Mouse (Mus musculus) kidney, embryonic 16.5 days (tissue): ENCODE results near the gene Entpd7. TPM values are rescaled to one million over a fixed set of nuclear protein-coding genes. Genes with fewer than 3 reads are reported as not detected.

Experiments used
- ATAC-seq: fragments of 200-750 bp; cut with Nextera tagmentation; 2 replicates; pipeline ENCODE4 v1.8.0; 2017; ENCODE audit warnings: moderate TSS enrichment; ENCODE audit not compliant: low FRiP score, low TSS enrichment
- H3K27ac ChIP-seq: fragments of 300-500 bp; sonication (generic); 2 replicates; pipeline ENCODE4 v1.5.1; 2014; ENCODE audit warnings: low read length
- H3K27me3 ChIP-seq: fragments of 300-500 bp; sonication (generic); 2 replicates; pipeline ENCODE4 v1.6.1; 2014; ENCODE audit warnings: low read length, control low read depth, mixed read lengths; ENCODE audit not compliant: insufficient read depth
- H3K36me3 ChIP-seq: fragments of 300-500 bp; sonication (generic); 2 replicates; pipeline ENCODE4 v1.6.1; 2014; ENCODE audit warnings: low read length, control low read depth, mixed read lengths; ENCODE audit not compliant: insufficient read depth
- H3K4me1 ChIP-seq: fragments of 300-500 bp; sonication (generic); 2 replicates; pipeline ENCODE4 v1.6.1; 2014; ENCODE audit warnings: low read length, control low read depth, mixed read lengths; ENCODE audit not compliant: insufficient read depth
- H3K4me2 ChIP-seq: fragments of 300-500 bp; sonication (generic); replicated peaks from 2 replicates; pipeline ENCODE4 v1.6.1; 2014; ENCODE audit warnings: low read depth, low read length
- H3K4me3 ChIP-seq: fragments of 300-500 bp; sonication (generic); 2 replicates; pipeline ENCODE4 v1.5.1; 2014; ENCODE audit warnings: mild to moderate bottlenecking, low read length
- H3K9ac ChIP-seq: fragments of 300-500 bp; sonication (generic); replicated peaks from 2 replicates; pipeline ENCODE4 v1.6.1; 2014; ENCODE audit warnings: low read length
- H3K9me3 ChIP-seq: fragments of 300-500 bp; sonication (generic); 2 replicates; pipeline ENCODE4 v1.6.1; 2016; ENCODE audit warnings: low read length, control low read depth
- WGBS: fragments of 180-500 bp; shearing (Covaris S2); extraction: QIAGEN DNeasy Blood & Tissue Kit; methylation state at CpG from one replicate; pipeline ENCODE4 v1.1.7; 2014; 5-methylcytosine and 5-hydroxymethylcytosine counted together
- polyA plus RNA-seq: library from polyadenylated mRNA; unstranded; fragments of >200 nt; fragmentation: Nextera tagmentation; extraction: Ambion mirVana; gene quantifications from 2 replicates; pipeline ENCODE4 v1.2.1, GENCODE M21; 2015

Gene Entpd7
- polyA plus RNA-seq, 1 experiment from 2014 or later: 12.9 TPM

GRCm38 (mm10) chr19:43659632-43660031 lies 29.8 kb upstream of the Entpd7 start:
- Histone ChIP-seq H3K27me3 (peaks cover 3% of the 10 kb centered on the region; the same call in 1 of the 2 replicates), H3K9me3 (no peaks in the 10 kb centered on the region), H3K27ac (no peak overlapping the region), H3K4me3 (no peak overlapping the region), H3K9ac (no peak overlapping the region), H3K4me1 (peaks cover 8% of the 10 kb centered on the region), H3K36me3 (peaks cover 15% of the 10 kb centered on the region), H3K4me2 (no peak overlapping the region)
- 52% methylated on average over 6 of the region's 6 CpGs for WGBS
- no peak for ATAC-seq

GRCm38 (mm10) chr19:43660774-43661173 lies 28.7 kb upstream of the Entpd7 start:
- Histone ChIP-seq H3K36me3 (peaks cover 15% of the 10 kb centered on the region), H3K27me3 (no peaks in the 10 kb centered on the region), H3K27ac (no peak overlapping the region), H3K4me3 (no peak overlapping the region), H3K4me1 (peaks cover 8% of the 10 kb centered on the region), H3K9ac (no peak overlapping the region), H3K9me3 (no peaks in the 10 kb centered on the region), H3K4me2 (no peak overlapping the region)
- no peak for ATAC-seq
- WGBS: 72% methylated on average over 9 of the region's 9 CpGs

GRCm38 (mm10) chr19:43662176-43662967 lies 27.1 kb upstream of the Entpd7 start:
- no peaks in the 10 kb centered on the region for H3K27me3 ChIP-seq
- H3K4me3 ChIP-seq: no peak overlapping the region
- H3K36me3 ChIP-seq: peaks cover 15% of the 10 kb centered on the region
- no peaks in the 10 kb centered on the region for H3K9me3 ChIP-seq
- H3K9ac ChIP-seq: no peak overlapping the region
- whole genome bisulfite sequencing: 34% methylated on average over 19 of the region's 19 CpGs
- peak; percentile 80 for ATAC-seq
- H3K4me2 ChIP-seq: no peak overlapping the region
- no peak overlapping the region for H3K27ac ChIP-seq
- H3K4me1 ChIP-seq: peaks cover 8% of the 10 kb centered on the region

- Histone ChIP-seq H3K27me3 (no peaks in the 10 kb centered on the region), H3K4me2 (no peak overlapping the region), H3K4me1 (peaks cover 8% of the 10 kb centered on the region), H3K27ac (no peak overlapping the region), H3K9ac (no peak overlapping the region), H3K9me3 (no peaks in the 10 kb centered on the region), H3K4me3 (no peak overlapping the region), H3K36me3 (peaks cover 15% of the 10 kb centered on the region)
- no peak for ATAC-seq
- 73% methylated on average over 8 of the region's 8 CpGs for WGBS
Measured at GRCm38 (mm10) chr19:43663471-43663870, 26.0 kb upstream of the Entpd7 start.

- Histone ChIP-seq H3K27ac (no peak overlapping the region), H3K4me3 (no peak overlapping the region), H3K9me3 (no peaks in the 10 kb centered on the region), H3K9ac (no peak overlapping the region), H3K36me3 (peaks cover 15% of the 10 kb centered on the region), H3K4me1 (peaks cover 8% of the 10 kb centered on the region), H3K4me2 (no peak overlapping the region), H3K27me3 (no peaks in the 10 kb centered on the region)
- 58% methylated on average over 12 of the region's 12 CpGs for WGBS
- no peak for ATAC-seq
Measured at GRCm38 (mm10) chr19:43665441-43666048, 23.9 kb upstream of the Entpd7 start.

- H3K9ac ChIP-seq: no peak overlapping the region
- no peaks in the 10 kb centered on the region for H3K27me3 ChIP-seq
- peaks cover 8% of the 10 kb centered on the region for H3K4me1 ChIP-seq
- H3K27ac ChIP-seq: no peak overlapping the region
- H3K4me2 ChIP-seq: no peak overlapping the region
- peaks cover 15% of the 10 kb centered on the region for H3K36me3 ChIP-seq
- no peaks in the 10 kb centered on the region for H3K9me3 ChIP-seq
- ATAC-seq: no peak
- 80% methylated on average over 22 of the region's 22 CpGs for WGBS
- H3K4me3 ChIP-seq: no peak overlapping the region
Measured at GRCm38 (mm10) chr19:43666661-43667429, 22.6 kb upstream of the Entpd7 start.

- ATAC-seq: no peak
- 61% methylated on average over 4 of the region's 4 CpGs for whole genome bisulfite sequencing
Measured at GRCm38 (mm10) chr19:43667430-43667809, 22.1 kb upstream of the Entpd7 start.

GRCm38 (mm10) chr19:43669136-43669759 lies 20.2 kb upstream of the Entpd7 start:
- peaks cover 13% of the 10 kb centered on the region for H3K4me1 ChIP-seq
- ATAC-seq: no peak
- H3K27ac ChIP-seq: no peak overlapping the region
- H3K9me3 ChIP-seq: no peaks in the 10 kb centered on the region
- WGBS: 86% methylated on average over 8 of the region's 8 CpGs
- no peak overlapping the region for H3K4me3 ChIP-seq
- H3K27me3 ChIP-seq: no peaks in the 10 kb centered on the region
- H3K4me2 ChIP-seq: no peak overlapping the region
- H3K9ac ChIP-seq: no peak overlapping the region
- H3K36me3 ChIP-seq: peaks cover 1% of the 10 kb centered on the region

More at GRCm38 (mm10) chr19:43667430-43667809, 22.1 kb upstream of the Entpd7 start:
- peaks cover 5% of the 10 kb centered on the region for H3K4me1 ChIP-seq
- H3K36me3 ChIP-seq: peaks cover 15% of the 10 kb centered on the region
- no peaks in the 10 kb centered on the region for H3K9me3 ChIP-seq
- no peak overlapping the region for H3K4me2 ChIP-seq
- no peaks in the 10 kb centered on the region for H3K27me3 ChIP-seq
- H3K9ac ChIP-seq: no peak overlapping the region
- H3K27ac ChIP-seq: no peak overlapping the region
- H3K4me3 ChIP-seq: no peak overlapping the region

GRCm38 (mm10) chr19:43671054-43671453 lies 18.4 kb upstream of the Entpd7 start:
- Histone ChIP-seq H3K36me3 (no peaks in the 10 kb centered on the region), H3K27ac (no peak overlapping the region), H3K27me3 (no peaks in the 10 kb centered on the region), H3K4me2 (no peak overlapping the region), H3K9ac (no peak overlapping the region), H3K9me3 (no peaks in the 10 kb centered on the region), H3K4me1 (peaks cover 17% of the 10 kb centered on the region), H3K4me3 (no peak overlapping the region)
- ATAC-seq: no peak
- WGBS: 72% methylated on average over 7 of the region's 7 CpGs
